Mouse (Mus musculus): ENCODE results near the gene Nbl1. TPM values are rescaled to one million over a fixed set of nuclear protein-coding genes. Genes with fewer than 3 reads are reported as not detected.

Nbl1 gene
- polyA plus RNA-seq (2014; fragmentation: Nextera tagmentation; extraction: Ambion mirVana), result 22.0 and 22.8 TPM in 2 replicates

GRCm38 (mm10) chr4:139092356-139093195 is at the start of gene Nbl1:
Gene Nbl1 (minus strand): TSS chr4:139092993.
- Histone ChIP-seq H3K9ac (ENCODE audit: low read length) (peak within 1 kb of the TSS; percentile 67), H3K36me3 (ENCODE audit: control insufficient read depth, insufficient read depth, low read length) (no peaks in the 10 kb centered on the region), H3K27me3 (ENCODE audit: control insufficient read depth, insufficient read depth, low read length) (peaks cover 37% of the 10 kb centered on the region), H3K4me3 (ENCODE audit: low read depth, low read length) (peak within 1 kb of the TSS; percentile 56), H3K4me1 (ENCODE audit: control insufficient read depth, insufficient read depth, low read length) (peaks cover 13% of the 10 kb centered on the region), H3K27ac (ENCODE audit: low read depth, low read length) (no peak within 1 kb of the TSS), H3K9me3 (ENCODE audit: control insufficient read depth, low read length) (no peaks in the 10 kb centered on the region), H3K4me2 (ENCODE audit: low read depth) (peak within 1 kb of the TSS; percentile 82)
- ATAC-seq (ENCODE audit: insufficient read depth, low FRiP score, low TSS enrichment) (no peak), DNase-seq (ENCODE audit: low spot score) (no peak)
- WGBS, result under 1% methylated on average over 91 of the region's 105 CpGs

- H3K4me3 ChIP-seq (ENCODE audit: low read depth, low read length), result no peak overlapping the region
- H3K9me3 ChIP-seq (ENCODE audit: control insufficient read depth, low read length), result no peaks in the 10 kb centered on the region
- no peak for ATAC-seq (ENCODE audit: insufficient read depth, low FRiP score, low TSS enrichment)
- H3K4me2 ChIP-seq (ENCODE audit: low read depth), result no peak overlapping the region
- DNase-seq (ENCODE audit: low spot score), result no peak
- 76% methylated on average over 6 of the region's 6 CpGs for WGBS
- H3K9ac ChIP-seq (ENCODE audit: low read length), result no peak overlapping the region
- no peaks in the 10 kb centered on the region for H3K27me3 ChIP-seq (ENCODE audit: control insufficient read depth, insufficient read depth, low read length)
- H3K4me1 ChIP-seq (ENCODE audit: control insufficient read depth, insufficient read depth, low read length), result no peaks in the 10 kb centered on the region
- H3K27ac ChIP-seq (ENCODE audit: low read depth, low read length), result no peak overlapping the region
- H3K36me3 ChIP-seq (ENCODE audit: control insufficient read depth, insufficient read depth, low read length), result no peaks in the 10 kb centered on the region
Measured at GRCm38 (mm10) chr4:139141785-139142184, 49.0 kb upstream of the Nbl1 start.

- Histone ChIP-seq H3K4me2 (ENCODE audit: low read depth) (no peak overlapping the region), H3K4me1 (ENCODE audit: control insufficient read depth, insufficient read depth, low read length) (no peaks in the 10 kb centered on the region), H3K27me3 (ENCODE audit: control insufficient read depth, insufficient read depth, low read length) (no peaks in the 10 kb centered on the region), H3K4me3 (ENCODE audit: low read depth, low read length) (no peak overlapping the region), H3K9ac (ENCODE audit: low read length) (no peak overlapping the region), H3K36me3 (ENCODE audit: control insufficient read depth, insufficient read depth, low read length) (no peaks in the 10 kb centered on the region), H3K9me3 (ENCODE audit: control insufficient read depth, low read length) (no peaks in the 10 kb centered on the region), H3K27ac (ENCODE audit: low read depth, low read length) (no peak overlapping the region)
- ATAC-seq (ENCODE audit: insufficient read depth, low FRiP score, low TSS enrichment) (no peak), DNase-seq (ENCODE audit: low spot score) (no peak)
- WGBS, result 78% methylated on average over 2 of the region's 2 CpGs
Measured at GRCm38 (mm10) chr4:139140267-139140666, 47.5 kb upstream of the Nbl1 start.

GRCm38 (mm10) chr4:139136011-139136410 is 43.2 kb upstream of the Nbl1 start:
- H3K9me3 ChIP-seq (ENCODE audit: control insufficient read depth, low read length), result no peaks in the 10 kb centered on the region
- no peak overlapping the region for H3K4me2 ChIP-seq (ENCODE audit: low read depth)
- DNase-seq (ENCODE audit: low spot score) (no peak), ATAC-seq (ENCODE audit: insufficient read depth, low FRiP score, low TSS enrichment) (no peak)
- no peak overlapping the region for H3K4me3 ChIP-seq (ENCODE audit: low read depth, low read length)
- no peaks in the 10 kb centered on the region for H3K27me3 ChIP-seq (ENCODE audit: control insufficient read depth, insufficient read depth, low read length)
- no peaks in the 10 kb centered on the region for H3K36me3 ChIP-seq (ENCODE audit: control insufficient read depth, insufficient read depth, low read length)
- 81% methylated on average over 2 of the region's 2 CpGs for WGBS
- H3K4me1 ChIP-seq (ENCODE audit: control insufficient read depth, insufficient read depth, low read length), result no peaks in the 10 kb centered on the region
- H3K27ac ChIP-seq (ENCODE audit: low read depth, low read length), result no peak overlapping the region
- no peak overlapping the region for H3K9ac ChIP-seq (ENCODE audit: low read length)

GRCm38 (mm10) chr4:139133109-139133508 is 40.3 kb upstream of the Nbl1 start:
- Histone ChIP-seq H3K27me3 (ENCODE audit: control insufficient read depth, insufficient read depth, low read length) (no peaks in the 10 kb centered on the region), H3K9me3 (ENCODE audit: control insufficient read depth, low read length) (no peaks in the 10 kb centered on the region), H3K36me3 (ENCODE audit: control insufficient read depth, insufficient read depth, low read length) (no peaks in the 10 kb centered on the region), H3K27ac (ENCODE audit: low read depth, low read length) (no peak overlapping the region), H3K4me2 (ENCODE audit: low read depth) (no peak overlapping the region), H3K4me1 (ENCODE audit: control insufficient read depth, insufficient read depth, low read length) (peaks cover 3% of the 10 kb centered on the region), H3K4me3 (ENCODE audit: low read depth, low read length) (no peak overlapping the region), H3K9ac (ENCODE audit: low read length) (no peak overlapping the region)
- no peak for ATAC-seq (ENCODE audit: insufficient read depth, low FRiP score, low TSS enrichment)
- WGBS, result 81% methylated on average over 5 of the region's 5 CpGs
- no peak for DNase-seq (ENCODE audit: low spot score)

DNA sequence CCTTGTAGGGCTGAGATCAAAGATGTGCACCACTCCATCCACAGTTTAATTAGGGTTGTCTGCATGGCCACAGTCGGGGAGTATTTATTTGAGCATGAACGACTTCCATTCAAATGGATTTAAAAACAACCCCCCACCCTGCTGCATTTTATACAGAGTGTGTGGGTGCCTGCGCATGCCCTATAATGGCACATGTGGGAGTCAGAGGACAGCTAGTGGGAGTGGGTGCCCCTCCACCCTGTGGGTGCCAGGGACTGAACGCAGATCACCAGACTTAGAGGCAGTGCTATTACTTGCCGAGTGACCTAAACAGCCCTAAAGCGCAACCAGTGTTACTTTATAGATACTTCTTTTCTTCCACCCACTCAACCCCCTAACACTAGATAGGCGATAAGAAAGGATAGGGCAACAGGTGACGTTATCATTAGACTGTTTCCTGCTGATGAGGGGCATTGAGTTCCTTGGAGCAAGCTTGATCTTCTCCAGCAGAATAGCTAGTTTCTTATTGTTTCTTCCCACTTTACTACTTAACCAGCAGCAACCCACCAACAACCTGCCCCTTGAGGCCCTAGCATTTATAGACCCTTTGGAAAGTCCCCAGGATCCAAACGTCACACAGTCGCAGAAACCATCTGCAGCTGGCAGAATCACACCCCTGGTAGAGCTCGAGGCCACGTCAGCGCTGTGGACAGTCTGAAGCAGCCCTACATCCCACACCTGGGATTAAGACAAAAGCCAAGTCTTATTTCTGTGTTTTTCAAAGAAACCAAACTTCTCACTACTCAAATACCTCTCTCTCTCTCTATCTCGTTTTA is 39.3 kb upstream of the Nbl1 start:
- no peak overlapping the region for H3K4me2 ChIP-seq (ENCODE audit: low read depth)

GRCm38 (mm10) chr4:139130701-139131549 is 38.1 kb upstream of the Nbl1 start, which contains the start of gene Minos1:
Gene Minos1 (minus strand): TSS chr4:139131113.
- H3K9ac ChIP-seq (ENCODE audit: low read length), result peak within 1 kb of the TSS; percentile 93
- H3K4me2 ChIP-seq (ENCODE audit: low read depth), result peak within 1 kb of the TSS; percentile 91
- peak; percentile 99 for DNase-seq (ENCODE audit: low spot score)
- no peaks in the 10 kb centered on the region for H3K36me3 ChIP-seq (ENCODE audit: control insufficient read depth, insufficient read depth, low read length)
- under 1% methylated on average over 54 of the region's 63 CpGs for WGBS
- peak; percentile 97 for ATAC-seq (ENCODE audit: insufficient read depth, low FRiP score, low TSS enrichment)
- H3K27ac ChIP-seq (ENCODE audit: low read depth, low read length), result peak within 1 kb of the TSS; percentile 47
- no peaks in the 10 kb centered on the region for H3K9me3 ChIP-seq (ENCODE audit: control insufficient read depth, low read length)
- peaks cover 3% of the 10 kb centered on the region for H3K4me1 ChIP-seq (ENCODE audit: control insufficient read depth, insufficient read depth, low read length)
- no peaks in the 10 kb centered on the region for H3K27me3 ChIP-seq (ENCODE audit: control insufficient read depth, insufficient read depth, low read length)
- peak within 1 kb of the TSS; percentile 79 for H3K4me3 ChIP-seq (ENCODE audit: low read depth, low read length)

More for the DNA sequence above, 39.3 kb upstream of the Nbl1 start:
- Histone ChIP-seq H3K36me3 (ENCODE audit: control insufficient read depth, insufficient read depth, low read length) (no peaks in the 10 kb centered on the region), H3K27ac (ENCODE audit: low read depth, low read length) (no peak overlapping the region), H3K9me3 (ENCODE audit: control insufficient read depth, low read length) (no peaks in the 10 kb centered on the region), H3K4me1 (ENCODE audit: control insufficient read depth, insufficient read depth, low read length) (peaks cover 3% of the 10 kb centered on the region), H3K9ac (ENCODE audit: low read length) (no peak overlapping the region), H3K4me3 (ENCODE audit: low read depth, low read length) (no peak overlapping the region), H3K27me3 (ENCODE audit: control insufficient read depth, insufficient read depth, low read length) (no peaks in the 10 kb centered on the region)
- 81% methylated on average over 14 of the region's 14 CpGs for WGBS
- ATAC-seq (ENCODE audit: insufficient read depth, low FRiP score, low TSS enrichment) (no peak), DNase-seq (ENCODE audit: low spot score) (no peak)
